Comparison of ENCODE assay signal across 8 mouse cellular contexts in genomic region chr7:40898096-40898710, GRCm38 (mm10). TPM values are rescaled to one million over a fixed set of nuclear protein-coding genes. Genes with fewer than 3 reads are reported as not detected.
DNase-seq lines count a peak whose midpoint lies in the region; ATAC-seq and TF ChIP-seq lines count a peak whose summit lies in the region.

Gene Vstm2b, plus strand, starts transcription at chr7:40898328.

- H3K4me2 ChIP-seq in lung, embryonic 14.5 days: peak within 1 kb of the TSS; percentile 74
- peak within 1 kb of the TSS; percentile 93 for H3K4me2 ChIP-seq in embryonic facial prominence, embryonic 15.5 days (replicated peaks)
- peak within 1 kb of the TSS; percentile 98 for H3K4me2 ChIP-seq in midbrain, embryonic 14.5 days (ENCODE audit: low read length)

- H3K4me3 ChIP-seq in lung, embryonic 14.5 days (ENCODE audit: low read depth, low read length): peak within 1 kb of the TSS; percentile 41
- peak within 1 kb of the TSS; percentile 55 for H3K4me3 ChIP-seq in embryonic facial prominence, embryonic 15.5 days (replicated peaks)
- H3K4me3 ChIP-seq in midbrain, embryonic 14.5 days (replicated peaks; ENCODE audit: low read depth, low read length): peak within 1 kb of the TSS; percentile 70

- no peak within 1 kb of the TSS for H3K27ac ChIP-seq in lung, embryonic 14.5 days (ENCODE audit: low read depth)
- no peak within 1 kb of the TSS for H3K27ac ChIP-seq in embryonic facial prominence, embryonic 15.5 days (replicated peaks)
- H3K27ac ChIP-seq in midbrain, embryonic 14.5 days (replicated peaks; ENCODE audit: low read depth, low read length): peak within 1 kb of the TSS; percentile 71

- no peak for TF ChIP-seq CTCF in lung, embryonic 14.5 days (IDR thresholded peaks at IDR 0.05; ENCODE audit: low read depth)

- H3K27me3 ChIP-seq in lung, embryonic 14.5 days (ENCODE audit: insufficient read depth, low read length): peaks cover 74% of the 10 kb centered on the region
- peaks cover 76% of the 10 kb centered on the region for H3K27me3 ChIP-seq in embryonic facial prominence, embryonic 15.5 days
- H3K27me3 ChIP-seq in midbrain, embryonic 14.5 days (ENCODE audit: control insufficient read depth, insufficient read depth, low read length): peaks cover 11% of the 10 kb centered on the region; the same call in 1 of the 2 replicates

- DNase-seq in lung, embryonic 14.5 days: no peak
- DNase-seq in lung, postnatal 10 days: no peak
- no peak for DNase-seq in layer of hippocampus, postnatal 25 days (ENCODE audit: extremely low spot score in 1 of 2, low spot score in 1 of 2)
- DNase-seq in midbrain, embryonic 14.5 days: peak; percentile 59
- DNase-seq in cerebellum, adult 11 months: no peak
- no peak for DNase-seq in gastrocnemius, postnatal 4 days (ENCODE audit: low spot score in 2 of 2)
- DNase-seq in spleen, adult 12 weeks (ENCODE audit: low spot score): no peak

- peak within 1 kb of the TSS; percentile 26 for H3K9ac ChIP-seq in lung, embryonic 14.5 days
- peak within 1 kb of the TSS; percentile 21 for H3K9ac ChIP-seq in embryonic facial prominence, embryonic 15.5 days
- H3K9ac ChIP-seq in midbrain, embryonic 14.5 days (replicated peaks; ENCODE audit: low read length): peak within 1 kb of the TSS; percentile 77

- H3K36me3 ChIP-seq in lung, embryonic 14.5 days (ENCODE audit: insufficient read depth): no peaks in the 10 kb centered on the region
- no peaks in the 10 kb centered on the region for H3K36me3 ChIP-seq in embryonic facial prominence, embryonic 15.5 days
- H3K36me3 ChIP-seq in midbrain, embryonic 14.5 days (ENCODE audit: control insufficient read depth, insufficient read depth, low read length): no peaks in the 10 kb centered on the region

- no peak for ATAC-seq in lung, embryonic 14.5 days (ENCODE audit: insufficient read depth)
- ATAC-seq in embryonic facial prominence, embryonic 15.5 days (ENCODE audit: insufficient number of reproducible peaks, low FRiP score, low TSS enrichment, low read depth): no peak
- no peak for ATAC-seq in midbrain, embryonic 14.5 days (ENCODE audit: low FRiP score, low TSS enrichment)

- no peaks in the 10 kb centered on the region for H3K9me3 ChIP-seq in lung, embryonic 14.5 days (ENCODE audit: low read depth, low read length)
- H3K9me3 ChIP-seq in embryonic facial prominence, embryonic 15.5 days (replicated peaks): no peaks in the 10 kb centered on the region
- H3K9me3 ChIP-seq in midbrain, embryonic 14.5 days (ENCODE audit: control insufficient read depth, low read length): no peaks in the 10 kb centered on the region

- WGBS in lung, embryonic 14.5 days: 2% methylated on average over 33 of the region's 35 CpGs
- WGBS in embryonic facial prominence, embryonic 15.5 days: under 1% methylated on average over 31 of the region's 35 CpGs
- WGBS in midbrain, embryonic 14.5 days: 1% methylated on average over 22 of the region's 35 CpGs

- H3K4me1 ChIP-seq in lung, embryonic 14.5 days (ENCODE audit: insufficient read depth): no peaks in the 10 kb centered on the region
- H3K4me1 ChIP-seq in embryonic facial prominence, embryonic 15.5 days: peaks cover 26% of the 10 kb centered on the region
- H3K4me1 ChIP-seq in midbrain, embryonic 14.5 days (ENCODE audit: control insufficient read depth, insufficient read depth, low read length): peaks cover 27% of the 10 kb centered on the region

RNA-seq across cellular contexts. Expression of gene Vstm2b, which starts in this region (rescaled TPM):
- polyA plus RNA-seq in lung, embryonic 14.5 days (2014; fragmentation: Nextera tagmentation; extraction: Ambion mirVana): 0.37 and 0.47 TPM in 2 replicates
- polyA plus RNA-seq in embryonic facial prominence, embryonic 15.5 days (2015; fragmentation: Nextera tagmentation; extraction: Ambion mirVana): 13.4 and 14.9 TPM in 2 replicates
- 10 to 100 TPM; 64.7 to 73.7 TPM for total RNA-seq in layer of hippocampus, postnatal 25 days (2021)
- 21.1 and 25.6 TPM in 2 replicates for polyA plus RNA-seq in midbrain, embryonic 14.5 days (2014; fragmentation: Nextera tagmentation; extraction: Ambion mirVana)
- 1 to 10 TPM; 2.7 to 2.9 TPM for total RNA-seq in gastrocnemius, postnatal 4 days (2021)

Comparison
In these comparisons a context has a peak if more than half of its experiments do, and no peak if none do; other contexts are left out.
1. RNA of gene Vstm2b (total RNA-seq): 64.7 to 73.7 TPM in layer of hippocampus, postnatal 25 days; 2.7 to 2.9 TPM in gastrocnemius, postnatal 4 days; every median in the first group is over 10 times any median in the second.
2. H3K9ac ChIP-seq: peak in every context shown above with its lines; median percentile 77 in midbrain, embryonic 14.5 days; 26 in lung, embryonic 14.5 days; 21 in embryonic facial prominence, embryonic 15.5 days.
3. Peak in every context shown above with its lines, with median percentiles within 50 percentile points of each other: H3K4me2 ChIP-seq and H3K4me3 ChIP-seq.